Mouse (Mus musculus): ENCODE results near the gene Gpha2. TPM values are rescaled to one million over a fixed set of nuclear protein-coding genes. Genes with fewer than 3 reads are reported as not detected.

Gpha2 gene
- polyA plus RNA-seq, 1 experiment from 2014 or later: 2.0 TPM

GRCm38 (mm10) chr19:6231036-6231435 lies 4.9 kb downstream of the Gpha2 start:
- Histone ChIP-seq H3K9me3 (no peaks in the 10 kb centered on the region), H3K27ac (no peak overlapping the region), H3K9ac (replicated peaks) (no peak overlapping the region), H3K4me2 (no peak overlapping the region), H3K36me3 (peaks cover 68% of the 10 kb centered on the region), H3K4me1 (replicated peaks) (peaks cover 19% of the 10 kb centered on the region), H3K27me3 (no peaks in the 10 kb centered on the region), H3K4me3 (replicated peaks) (no peak overlapping the region)
- no peak for ATAC-seq (ENCODE audit: insufficient number of reproducible peaks, insufficient read depth, low FRiP score, low TSS enrichment, low read depth)
- WGBS: 81% methylated on average over 2 of the region's 2 CpGs

GRCm38 (mm10) chr19:6233647-6234046 lies 7.5 kb downstream of the Gpha2 start:
- Histone ChIP-seq H3K9me3 (no peaks in the 10 kb centered on the region), H3K36me3 (peaks cover 49% of the 10 kb centered on the region), H3K27me3 (no peaks in the 10 kb centered on the region), H3K4me1 (replicated peaks) (peaks cover 17% of the 10 kb centered on the region), H3K9ac (replicated peaks) (no peak overlapping the region), H3K4me2 (no peak overlapping the region), H3K27ac (no peak overlapping the region), H3K4me3 (replicated peaks) (no peak overlapping the region)
- WGBS: 91% methylated on average over 16 of the region's 16 CpGs
- no peak for ATAC-seq (ENCODE audit: insufficient number of reproducible peaks, insufficient read depth, low FRiP score, low TSS enrichment, low read depth)

GRCm38 (mm10) chr19:6234337-6235083 lies 8.3 kb downstream of the Gpha2 start:
- 62% methylated on average over 11 of the region's 11 CpGs for WGBS
- no peak for ATAC-seq (ENCODE audit: insufficient number of reproducible peaks, insufficient read depth, low FRiP score, low TSS enrichment, low read depth)
- Histone ChIP-seq H3K9me3 (no peaks in the 10 kb centered on the region), H3K36me3 (peaks cover 40% of the 10 kb centered on the region), H3K9ac (replicated peaks) (0 out of 2 replicates have a peak overlapping the region, but pooled peaks have one; percentile 37), H3K4me1 (replicated peaks) (peaks cover 17% of the 10 kb centered on the region), H3K27ac (no peak overlapping the region), H3K4me3 (replicated peaks) (peak overlapping the region; percentile 82), H3K27me3 (no peaks in the 10 kb centered on the region), H3K4me2 (peak overlapping the region; percentile 87)

GRCm38 (mm10) chr19:6235084-6236052 lies 9.2 kb downstream of the Gpha2 start, which contains the start of gene Ppp2r5b:
TSS of gene Ppp2r5b (minus strand) at chr19:6235872.
- H3K9ac ChIP-seq (replicated peaks): peak within 1 kb of the TSS; percentile 73
- peaks cover 32% of the 10 kb centered on the region for H3K36me3 ChIP-seq
- H3K4me2 ChIP-seq: peak within 1 kb of the TSS; percentile 87
- WGBS: 3% methylated on average over 48 of the region's 48 CpGs
- peak within 1 kb of the TSS; percentile 94 for H3K27ac ChIP-seq
- H3K4me1 ChIP-seq (replicated peaks): peaks cover 17% of the 10 kb centered on the region
- peak; percentile 91 for ATAC-seq (ENCODE audit: insufficient number of reproducible peaks, insufficient read depth, low FRiP score, low TSS enrichment, low read depth)
- H3K9me3 ChIP-seq: no peaks in the 10 kb centered on the region
- peak within 1 kb of the TSS; percentile 82 for H3K4me3 ChIP-seq (replicated peaks)
- H3K27me3 ChIP-seq: no peaks in the 10 kb centered on the region

GRCm38 (mm10) chr19:6236053-6236441 lies 9.9 kb downstream of the Gpha2 start:
- Histone ChIP-seq H3K9ac (replicated peaks) (peak overlapping the region; percentile 73), H3K27ac (peak overlapping the region; percentile 94), H3K4me2 (peak overlapping the region; percentile 87), H3K36me3 (peaks cover 25% of the 10 kb centered on the region), H3K4me1 (replicated peaks) (peaks cover 17% of the 10 kb centered on the region), H3K9me3 (no peaks in the 10 kb centered on the region), H3K27me3 (no peaks in the 10 kb centered on the region), H3K4me3 (replicated peaks) (peak overlapping the region; percentile 82)
- whole genome bisulfite sequencing: 1% methylated on average over 9 of the region's 9 CpGs
- ATAC-seq (ENCODE audit: insufficient number of reproducible peaks, insufficient read depth, low FRiP score, low TSS enrichment, low read depth): peak; percentile 73

- Histone ChIP-seq H3K9ac (replicated peaks) (no peak overlapping the region), H3K4me1 (replicated peaks) (peaks cover 17% of the 10 kb centered on the region), H3K27me3 (no peaks in the 10 kb centered on the region), H3K27ac (no peak overlapping the region), H3K4me3 (replicated peaks) (no peak overlapping the region), H3K36me3 (peaks cover 17% of the 10 kb centered on the region), H3K4me2 (no peak overlapping the region), H3K9me3 (no peaks in the 10 kb centered on the region)
- 74% methylated on average over 7 of the region's 7 CpGs for WGBS
- no peak for ATAC-seq (ENCODE audit: insufficient number of reproducible peaks, insufficient read depth, low FRiP score, low TSS enrichment, low read depth)
Measured at GRCm38 (mm10) chr19:6236842-6237241, 10.7 kb downstream of the Gpha2 start.

- Histone ChIP-seq H3K27ac (no peak overlapping the region), H3K27me3 (no peaks in the 10 kb centered on the region), H3K9ac (replicated peaks) (no peak overlapping the region), H3K4me3 (replicated peaks) (no peak overlapping the region), H3K4me1 (replicated peaks) (peaks cover 25% of the 10 kb centered on the region), H3K36me3 (peaks cover 3% of the 10 kb centered on the region; the same call in 1 of the 2 replicates), H3K4me2 (no peak overlapping the region), H3K9me3 (no peaks in the 10 kb centered on the region)
- no peak for ATAC-seq (ENCODE audit: insufficient number of reproducible peaks, insufficient read depth, low FRiP score, low TSS enrichment, low read depth)
Measured at GRCm38 (mm10) chr19:6238740-6239139, 12.6 kb downstream of the Gpha2 start.

GRCm38 (mm10) chr19:6240136-6240535 lies 14.0 kb downstream of the Gpha2 start:
- Histone ChIP-seq H3K4me2 (no peak overlapping the region), H3K27me3 (no peaks in the 10 kb centered on the region), H3K4me3 (replicated peaks) (no peak overlapping the region), H3K9me3 (no peaks in the 10 kb centered on the region), H3K36me3 (peaks cover 17% of the 10 kb centered on the region), H3K4me1 (replicated peaks) (peaks cover 15% of the 10 kb centered on the region), H3K27ac (no peak overlapping the region), H3K9ac (replicated peaks) (no peak overlapping the region)
- WGBS: 67% methylated on average over 1 of the region's 1 CpGs
- ATAC-seq (ENCODE audit: insufficient number of reproducible peaks, insufficient read depth, low FRiP score, low TSS enrichment, low read depth): no peak

GRCm38 (mm10) chr19:6240725-6241124 lies 14.5 kb downstream of the Gpha2 start:
- Histone ChIP-seq H3K4me1 (replicated peaks) (peaks cover 12% of the 10 kb centered on the region), H3K27ac (no peak overlapping the region; the same call in 1 of the 2 replicates), H3K4me2 (peak overlapping the region; percentile 92; the same call in 1 of the 2 replicates), H3K36me3 (peaks cover 23% of the 10 kb centered on the region), H3K27me3 (no peaks in the 10 kb centered on the region), H3K4me3 (replicated peaks) (no peak overlapping the region), H3K9ac (replicated peaks) (no peak overlapping the region), H3K9me3 (no peaks in the 10 kb centered on the region)
- ATAC-seq (ENCODE audit: insufficient number of reproducible peaks, insufficient read depth, low FRiP score, low TSS enrichment, low read depth): no peak
- 36% methylated on average over 5 of the region's 5 CpGs for WGBS

GRCm38 (mm10) chr19:6241274-6242107 lies 15.3 kb downstream of the Gpha2 start, which contains the start of gene Atg2a:
TSS of gene Atg2a (plus strand) at chr19:6241668.
- no peaks in the 10 kb centered on the region for H3K9me3 ChIP-seq
- peaks cover 30% of the 10 kb centered on the region for H3K36me3 ChIP-seq
- H3K9ac ChIP-seq (replicated peaks): peak within 1 kb of the TSS; percentile 87
- no peaks in the 10 kb centered on the region for H3K27me3 ChIP-seq
- peak within 1 kb of the TSS; percentile 92 for H3K4me2 ChIP-seq
- ATAC-seq (ENCODE audit: insufficient number of reproducible peaks, insufficient read depth, low FRiP score, low TSS enrichment, low read depth): peak; percentile 90
- H3K4me1 ChIP-seq (replicated peaks): peaks cover 9% of the 10 kb centered on the region
- under 1% methylated on average over 55 of the region's 55 CpGs for WGBS
- H3K4me3 ChIP-seq (replicated peaks): peak within 1 kb of the TSS; percentile 86
- peak within 1 kb of the TSS; percentile 74 for H3K27ac ChIP-seq

All from limb, embryonic 12.5 days (tissue).